Mouse (Mus musculus): ENCODE results near the gene Fgfrl1. TPM values are rescaled to one million over a fixed set of nuclear protein-coding genes. Genes with fewer than 3 reads are reported as not detected.

Fgfrl1 gene
- polyA plus RNA-seq, 1 experiment, result 26.0 TPM

DNA sequence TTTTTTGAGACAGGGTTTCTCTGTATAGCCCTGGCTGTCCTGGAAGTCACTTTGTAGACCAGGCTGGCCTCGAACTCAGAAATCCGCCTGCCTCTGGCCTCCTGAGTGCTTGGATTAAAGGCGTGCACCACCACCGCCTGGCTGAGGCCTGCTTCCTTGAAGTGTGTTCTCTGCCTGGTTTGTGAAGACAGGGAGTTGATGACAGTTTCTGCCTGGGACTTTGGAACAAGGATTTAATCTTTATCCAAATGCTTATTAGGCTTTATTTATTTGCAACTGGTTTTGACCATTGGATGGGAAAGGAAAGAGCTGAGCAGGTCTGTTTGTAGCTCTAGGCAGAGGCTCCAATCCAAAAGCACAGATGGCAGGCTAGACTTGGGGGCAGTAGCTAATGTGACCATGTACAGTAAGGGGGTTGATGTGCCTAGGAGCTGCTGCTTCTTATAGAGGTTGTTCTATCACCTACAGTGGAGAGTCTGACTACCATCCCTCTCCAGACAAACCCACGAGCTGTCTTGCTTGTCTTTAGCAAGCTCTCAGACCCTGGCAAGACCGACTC is 13.8 kb upstream of the Fgfrl1 start:
- no peaks in the 10 kb centered on the region for H3K27me3 ChIP-seq (ENCODE audit: control insufficient read depth, insufficient read depth, low read length)
- 98% methylated on average over 6 of the region's 6 CpGs for WGBS
- H3K4me3 ChIP-seq (ENCODE audit: control insufficient read depth, insufficient read depth, low read length), result no peak overlapping the region
- no peak for DNase-seq
- no peak for TF ChIP-seq CTCF (IDR thresholded peaks at IDR 0.05; ENCODE audit: borderline replicate concordance, control insufficient read depth, extremely low read depth, insufficient read depth, low read length, poor library complexity)
- no peak for TF ChIP-seq POLR2A (IDR thresholded peaks at IDR 0.05; ENCODE audit: control insufficient read depth, extremely low read depth, insufficient read depth, low read length, poor library complexity)
- no peaks in the 10 kb centered on the region for H3K4me1 ChIP-seq (replicated peaks; ENCODE audit: control insufficient read depth, insufficient read depth, low read length)
- no peak overlapping the region for H3K27ac ChIP-seq (ENCODE audit: control insufficient read depth, insufficient read depth, low read length)
- H3K36me3 ChIP-seq (ENCODE audit: control insufficient read depth, insufficient read depth, low read length), result no peaks in the 10 kb centered on the region

DNA sequence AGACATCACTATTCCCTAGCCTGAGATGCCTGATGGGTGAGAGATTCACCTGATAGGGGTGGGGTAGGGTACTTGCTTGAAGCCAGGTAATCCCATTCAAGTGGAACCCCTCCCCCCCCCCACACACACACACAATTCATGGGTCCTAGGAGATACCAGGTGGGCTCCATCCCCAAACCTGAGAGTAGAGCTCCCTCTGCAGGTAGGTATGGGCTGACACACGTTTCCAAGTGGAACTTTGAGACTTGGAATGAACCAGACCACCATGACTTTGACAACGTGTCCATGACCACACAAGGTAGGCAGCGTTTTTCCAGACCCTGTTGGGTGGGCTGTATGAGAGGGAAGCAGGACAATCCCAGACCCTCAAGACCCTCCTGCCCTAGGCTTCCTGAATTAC is 12.3 kb upstream of the Fgfrl1 start:
- Histone ChIP-seq H3K27me3 (ENCODE audit: control insufficient read depth, insufficient read depth, low read length) (no peaks in the 10 kb centered on the region), H3K36me3 (ENCODE audit: control insufficient read depth, insufficient read depth, low read length) (no peaks in the 10 kb centered on the region), H3K4me1 (replicated peaks; ENCODE audit: control insufficient read depth, insufficient read depth, low read length) (no peaks in the 10 kb centered on the region), H3K4me3 (ENCODE audit: control insufficient read depth, insufficient read depth, low read length) (no peak overlapping the region), H3K27ac (ENCODE audit: control insufficient read depth, insufficient read depth, low read length) (no peak overlapping the region)
- TF ChIP-seq CTCF (IDR thresholded peaks at IDR 0.05; ENCODE audit: borderline replicate concordance, control insufficient read depth, extremely low read depth, insufficient read depth, low read length, poor library complexity) (no peak), POLR2A (IDR thresholded peaks at IDR 0.05; ENCODE audit: control insufficient read depth, extremely low read depth, insufficient read depth, low read length, poor library complexity) (no peak)
- no peak for DNase-seq
- whole genome bisulfite sequencing, result 81% methylated on average over 3 of the region's 3 CpGs

DNA sequence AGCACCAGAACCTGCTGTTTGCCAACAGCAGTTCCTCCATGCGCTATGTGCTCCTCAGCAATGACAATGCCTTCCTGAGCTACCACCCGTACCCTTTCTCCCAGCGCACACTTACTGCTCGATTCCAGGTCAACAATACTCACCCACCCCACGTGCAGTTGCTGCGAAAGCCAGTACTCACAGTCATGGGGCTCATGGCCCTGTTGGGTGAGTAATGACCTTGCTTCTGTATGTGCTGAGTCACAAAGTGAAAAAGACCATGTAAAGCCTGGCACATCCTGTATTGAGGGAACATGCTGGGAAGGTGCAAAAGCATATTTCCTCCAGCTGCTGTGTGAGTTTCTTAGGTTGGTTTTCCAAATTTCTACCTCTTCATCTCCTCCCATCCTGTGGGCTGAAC is 11.3 kb upstream of the Fgfrl1 start:
- TF ChIP-seq POLR2A (IDR thresholded peaks at IDR 0.05; ENCODE audit: control insufficient read depth, extremely low read depth, insufficient read depth, low read length, poor library complexity) (no peak), CTCF (IDR thresholded peaks at IDR 0.05; ENCODE audit: borderline replicate concordance, control insufficient read depth, extremely low read depth, insufficient read depth, low read length, poor library complexity) (no peak)
- WGBS, result 98% methylated on average over 6 of the region's 6 CpGs
- Histone ChIP-seq H3K36me3 (ENCODE audit: control insufficient read depth, insufficient read depth, low read length) (no peaks in the 10 kb centered on the region), H3K4me3 (ENCODE audit: control insufficient read depth, insufficient read depth, low read length) (no peak overlapping the region), H3K4me1 (replicated peaks; ENCODE audit: control insufficient read depth, insufficient read depth, low read length) (no peaks in the 10 kb centered on the region), H3K27me3 (ENCODE audit: control insufficient read depth, insufficient read depth, low read length) (no peaks in the 10 kb centered on the region), H3K27ac (ENCODE audit: control insufficient read depth, insufficient read depth, low read length) (no peak overlapping the region)
- DNase-seq, result no peak

DNA sequence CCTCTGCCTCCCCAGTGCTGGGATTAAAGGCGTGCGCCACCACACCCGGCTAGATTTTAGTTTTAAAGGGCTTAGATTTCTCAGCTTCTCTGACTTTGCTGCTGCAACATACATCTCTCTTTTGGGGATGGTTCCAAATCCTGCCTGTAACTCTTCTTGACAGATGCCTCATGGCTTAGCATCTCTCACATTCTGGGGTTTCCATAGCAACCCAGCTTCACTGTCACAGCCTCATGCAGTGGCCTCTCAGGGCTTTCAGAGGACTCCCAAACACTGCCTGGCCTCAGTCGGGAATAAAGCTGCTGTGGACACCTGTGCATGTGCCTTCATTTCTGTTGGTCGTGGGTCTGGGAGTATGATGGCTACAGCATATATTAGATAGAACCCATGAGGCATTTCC is 3.1 kb upstream of the Fgfrl1 start:
- WGBS, result 87% methylated on average over 5 of the region's 5 CpGs

GRCm38 (mm10) chr5:108691152-108691551 is 1.0 kb upstream of the Fgfrl1 start:
- Histone ChIP-seq H3K27ac (ENCODE audit: control insufficient read depth, insufficient read depth, low read length) (no peak overlapping the region), H3K36me3 (ENCODE audit: control insufficient read depth, insufficient read depth, low read length) (no peaks in the 10 kb centered on the region), H3K4me3 (ENCODE audit: control insufficient read depth, insufficient read depth, low read length) (no peak overlapping the region), H3K4me1 (replicated peaks; ENCODE audit: control insufficient read depth, insufficient read depth, low read length) (peaks cover 11% of the 10 kb centered on the region), H3K27me3 (ENCODE audit: control insufficient read depth, insufficient read depth, low read length) (no peaks in the 10 kb centered on the region)
- TF ChIP-seq CTCF (IDR thresholded peaks at IDR 0.05; ENCODE audit: borderline replicate concordance, control insufficient read depth, extremely low read depth, insufficient read depth, low read length, poor library complexity), result no peak
- no peak for TF ChIP-seq POLR2A (IDR thresholded peaks at IDR 0.05; ENCODE audit: control insufficient read depth, extremely low read depth, insufficient read depth, low read length, poor library complexity)
- 63% methylated on average over 4 of the region's 4 CpGs for WGBS
- no peak for DNase-seq

More for the DNA sequence above, 3.1 kb upstream of the Fgfrl1 start:
- DNase-seq, result no peak
- TF ChIP-seq CTCF (IDR thresholded peaks at IDR 0.05; ENCODE audit: borderline replicate concordance, control insufficient read depth, extremely low read depth, insufficient read depth, low read length, poor library complexity) (no peak), POLR2A (IDR thresholded peaks at IDR 0.05; ENCODE audit: control insufficient read depth, extremely low read depth, insufficient read depth, low read length, poor library complexity) (no peak)
- Histone ChIP-seq H3K36me3 (ENCODE audit: control insufficient read depth, insufficient read depth, low read length) (no peaks in the 10 kb centered on the region), H3K4me1 (replicated peaks; ENCODE audit: control insufficient read depth, insufficient read depth, low read length) (peaks cover 6% of the 10 kb centered on the region), H3K4me3 (ENCODE audit: control insufficient read depth, insufficient read depth, low read length) (no peak overlapping the region), H3K27ac (ENCODE audit: control insufficient read depth, insufficient read depth, low read length) (no peak overlapping the region), H3K27me3 (ENCODE audit: control insufficient read depth, insufficient read depth, low read length) (no peaks in the 10 kb centered on the region)

DNA sequence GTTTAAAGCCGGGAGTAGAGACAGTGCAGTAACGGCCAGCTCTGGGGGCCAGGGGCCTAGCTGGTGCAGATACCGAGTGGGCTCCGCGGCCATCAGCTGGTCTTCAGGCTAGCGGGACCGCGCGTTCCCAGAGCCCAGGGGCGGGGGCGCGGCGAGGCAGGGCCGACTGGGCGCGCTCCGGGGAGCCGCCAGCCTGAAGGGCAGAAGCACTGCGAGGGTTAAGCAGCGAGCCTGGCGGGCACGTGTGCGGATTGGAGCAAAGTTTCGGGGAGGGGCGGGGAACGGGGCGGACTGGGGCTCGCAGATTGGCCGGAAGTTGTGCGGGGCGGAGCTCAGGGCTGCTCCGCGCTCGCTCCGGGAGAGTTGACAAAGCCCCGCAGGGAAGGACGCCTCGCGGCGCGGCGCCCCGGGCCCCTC is 1.7 kb downstream of the Fgfrl1 start:
- Histone ChIP-seq H3K4me3 (ENCODE audit: control insufficient read depth, insufficient read depth, low read length) (peak overlapping the region; percentile 62), H3K27ac (ENCODE audit: control insufficient read depth, insufficient read depth, low read length) (no peak overlapping the region), H3K27me3 (ENCODE audit: control insufficient read depth, insufficient read depth, low read length) (no peaks in the 10 kb centered on the region), H3K4me1 (replicated peaks; ENCODE audit: control insufficient read depth, insufficient read depth, low read length) (peaks cover 11% of the 10 kb centered on the region), H3K36me3 (ENCODE audit: control insufficient read depth, insufficient read depth, low read length) (no peaks in the 10 kb centered on the region)
- TF ChIP-seq CTCF (IDR thresholded peaks at IDR 0.05; ENCODE audit: borderline replicate concordance, control insufficient read depth, extremely low read depth, insufficient read depth, low read length, poor library complexity) (no peak), POLR2A (IDR thresholded peaks at IDR 0.05; ENCODE audit: control insufficient read depth, extremely low read depth, insufficient read depth, low read length, poor library complexity) (no peak)
- under 1% methylated on average over 39 of the region's 43 CpGs for WGBS
- peak; percentile 87 for DNase-seq

Data from thymus, adult 2 months (tissue).